Mouse (Mus musculus): Measurements from ENCODE around the gene Trpc5. TPM values are rescaled to one million over a fixed set of nuclear protein-coding genes. Genes with fewer than 3 reads are reported as not detected.

Trpc5 gene
- not detected in 2 replicates for total RNA-seq (2015)
- total RNA-seq (2017) = not detected in 2 replicates

GRCm38 (mm10) chrX:144688142-144688206 lies at the start of gene Trpc5:
Gene Trpc5, minus strand, starts transcription at chrX:144688180.
- ATAC-seq (replicated peaks; ENCODE audit: poor library complexity) = no peak

- ATAC-seq (replicated peaks; ENCODE audit: poor library complexity) = no peak
These were observed 28.4 kb upstream of the Trpc5 start for GRCm38 (mm10) chrX:144716330-144716729.

DNA sequence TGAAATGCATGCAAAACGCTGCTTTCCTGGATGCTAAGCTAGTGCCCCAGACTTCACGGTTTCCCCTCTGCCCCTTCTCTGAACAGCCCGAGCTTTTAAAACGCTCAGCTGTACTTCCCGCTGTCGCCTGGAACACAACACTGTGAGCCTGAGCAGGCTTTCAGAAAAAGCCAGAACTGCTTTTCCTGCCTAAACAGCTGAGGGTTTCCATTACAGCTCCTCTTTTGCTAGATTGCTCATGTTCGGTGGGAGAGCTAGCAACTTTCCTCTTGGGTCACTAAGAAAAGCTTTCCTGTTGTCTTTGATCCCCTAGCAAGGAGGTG lies 1.8 kb upstream of the Trpc5 start:
- peak; percentile 34 for ATAC-seq (replicated peaks; ENCODE audit: poor library complexity)

DNA sequence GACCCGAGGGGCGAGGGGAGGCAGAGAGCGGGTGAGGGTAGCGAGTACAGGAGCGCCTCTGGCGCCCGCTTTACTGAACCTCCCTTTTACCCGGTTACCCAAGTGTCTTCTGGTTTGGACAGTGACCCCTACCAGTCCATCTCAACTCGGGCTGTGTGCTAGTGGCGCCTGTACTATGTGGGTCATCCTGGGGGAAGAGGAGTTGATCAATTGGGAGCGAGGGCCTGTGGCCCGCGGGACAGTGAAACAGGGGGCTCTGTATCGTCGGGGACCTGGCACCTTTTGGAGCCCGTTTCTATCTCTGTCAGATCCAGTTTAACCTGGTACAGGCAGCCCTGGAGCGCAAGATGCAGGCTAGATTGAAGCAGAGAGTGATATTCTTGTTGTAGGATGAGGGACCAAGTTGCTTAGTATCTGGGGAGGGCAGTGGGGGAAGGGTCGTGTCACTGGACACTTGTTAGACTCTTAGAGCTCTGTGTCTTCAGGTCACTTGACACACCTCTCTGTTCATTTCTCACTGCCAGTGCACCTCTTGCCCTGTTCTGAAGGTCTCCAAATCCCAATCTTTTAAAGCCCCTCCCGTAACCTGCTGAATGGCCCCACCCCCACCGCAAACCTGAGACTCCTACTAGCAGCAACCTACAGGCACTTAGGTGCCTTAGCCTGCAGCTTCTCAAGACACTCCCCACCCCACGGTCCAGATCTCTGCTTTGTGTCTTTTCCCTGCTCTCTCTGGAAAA lies 1.3 kb upstream of the Trpc5 start:
- no peak; the same call in 1 of the 2 replicates for ATAC-seq (replicated peaks; ENCODE audit: poor library complexity)

DNA sequence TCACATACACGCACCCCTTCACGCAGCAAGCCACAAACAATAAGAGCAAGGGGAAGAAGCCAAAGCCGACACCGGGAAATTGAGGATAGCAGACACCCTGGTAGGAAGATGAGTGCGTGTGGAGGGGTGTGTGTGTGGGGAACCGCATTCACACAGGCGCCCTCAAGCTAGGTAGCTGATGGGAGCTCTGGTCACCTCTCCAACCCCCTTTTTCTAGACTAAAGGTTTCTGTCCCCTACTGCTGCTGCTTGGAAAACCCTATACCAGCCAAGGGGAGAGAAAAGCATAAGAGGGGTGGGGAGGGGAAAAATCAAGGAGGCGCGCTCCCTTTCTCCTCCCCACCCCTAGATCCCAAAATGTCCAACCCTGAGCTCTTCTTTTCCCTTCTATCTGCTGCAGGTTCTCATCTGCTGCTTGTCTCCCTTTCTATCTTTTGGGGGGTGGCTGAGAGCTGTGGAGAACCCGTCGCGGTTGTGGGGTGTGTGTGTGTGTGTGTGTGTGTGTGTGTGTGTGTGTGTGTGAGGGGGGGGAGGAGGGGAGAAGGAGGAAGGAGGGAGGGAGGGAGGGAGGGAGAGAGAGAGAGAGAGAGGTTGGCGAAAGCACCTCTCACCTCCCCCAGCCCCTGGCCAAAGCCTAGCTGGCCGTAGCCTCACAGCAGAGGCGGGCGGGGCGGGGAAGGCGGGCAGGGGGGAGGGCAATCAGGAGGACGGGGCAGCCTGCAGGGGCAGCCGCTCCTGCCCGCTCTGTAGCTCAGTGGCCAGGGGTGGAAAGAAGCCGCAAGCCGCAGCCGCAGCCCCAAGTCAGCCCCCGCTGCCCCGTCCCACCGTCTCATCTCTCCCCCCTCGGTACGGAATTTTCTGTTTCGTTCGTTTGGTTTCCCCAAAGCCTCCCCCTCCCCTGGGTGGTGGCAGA lies 483 bp upstream of the Trpc5 start, which contains the start of gene Rtl4:
TSS of gene Rtl4 (plus strand) at position 701 of the 912 bp plus-strand sequence.
- ATAC-seq (replicated peaks; ENCODE audit: poor library complexity) = peak; percentile 37

DNA sequence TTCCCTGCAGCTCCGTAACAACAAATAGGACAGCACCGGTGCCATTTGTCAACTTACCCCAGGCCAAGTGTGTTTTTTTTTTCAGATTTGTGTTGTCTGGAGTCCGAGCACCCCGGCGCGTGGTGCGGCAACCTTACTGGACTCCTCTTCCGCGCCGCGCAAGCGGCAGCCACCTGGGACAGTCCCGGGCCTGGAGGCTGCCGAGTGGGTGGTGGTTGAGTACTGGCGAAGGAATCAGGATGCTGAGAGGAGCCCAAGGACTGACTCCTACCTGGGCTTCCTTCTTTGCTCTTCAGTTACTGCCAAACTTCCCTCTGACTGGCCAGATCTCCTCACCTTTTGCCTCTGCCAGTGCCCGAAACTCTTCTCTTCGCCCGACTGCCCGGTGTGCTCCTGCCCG lies 238 bp downstream of the Trpc5 start:
- no peak for ATAC-seq (replicated peaks; ENCODE audit: poor library complexity)

GRCm38 (mm10) chrX:144652196-144652595 lies 35.8 kb downstream of the Trpc5 start:
- ATAC-seq (replicated peaks; ENCODE audit: poor library complexity) = no peak

GRCm38 (mm10) chrX:144645394-144645793 lies 42.6 kb downstream of the Trpc5 start:
- peak; percentile 72 for ATAC-seq (replicated peaks; ENCODE audit: poor library complexity)

DNA sequence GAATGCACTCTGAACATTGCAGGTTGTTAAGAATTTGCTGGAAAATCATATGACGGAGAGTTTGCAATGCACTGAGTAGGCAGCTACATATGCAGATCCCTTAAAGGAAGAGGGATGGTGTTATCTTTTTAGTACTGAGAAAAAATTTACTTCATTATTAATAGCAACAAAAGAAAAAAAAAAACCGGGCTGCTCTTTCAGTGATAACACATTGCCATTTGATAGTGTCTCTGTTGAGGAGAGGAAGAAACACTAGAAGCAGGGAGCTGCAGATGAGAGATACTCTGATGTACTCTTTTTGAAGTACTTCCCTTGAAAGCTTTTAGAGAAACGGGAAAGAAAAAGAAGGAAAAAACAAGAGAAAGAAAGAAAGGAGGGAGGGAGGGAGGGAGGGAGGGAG lies 43.2 kb downstream of the Trpc5 start:
- no peak for ATAC-seq (replicated peaks; ENCODE audit: poor library complexity)

DNA sequence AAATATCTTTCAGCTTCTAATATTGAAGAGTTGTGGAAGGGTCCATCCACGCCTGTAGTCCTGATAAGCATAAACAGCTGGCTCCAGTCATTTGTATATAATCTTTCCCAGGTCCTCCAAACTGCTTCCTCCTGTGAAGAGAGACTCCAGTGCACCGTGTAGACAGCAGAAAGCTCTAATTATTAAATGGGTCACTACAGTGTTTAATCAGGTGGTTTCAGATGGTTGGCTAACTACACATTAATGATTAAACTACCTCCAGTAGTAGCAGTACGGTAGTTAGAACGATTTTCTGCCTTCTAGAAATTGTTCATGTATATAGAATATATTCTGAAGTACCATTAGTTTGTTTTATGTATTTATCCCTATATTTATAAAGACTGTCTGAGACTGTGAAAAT lies 75.2 kb downstream of the Trpc5 start:
- ATAC-seq (replicated peaks; ENCODE audit: poor library complexity) = no peak

- no peak for ATAC-seq (replicated peaks; ENCODE audit: poor library complexity)
These were observed 151.5 kb downstream of the Trpc5 start for GRCm38 (mm10) chrX:144536431-144536830.

GRCm38 (mm10) chrX:144526042-144526441 lies 161.9 kb downstream of the Trpc5 start:
- peak; percentile 72 for ATAC-seq (replicated peaks; ENCODE audit: poor library complexity)

DNA sequence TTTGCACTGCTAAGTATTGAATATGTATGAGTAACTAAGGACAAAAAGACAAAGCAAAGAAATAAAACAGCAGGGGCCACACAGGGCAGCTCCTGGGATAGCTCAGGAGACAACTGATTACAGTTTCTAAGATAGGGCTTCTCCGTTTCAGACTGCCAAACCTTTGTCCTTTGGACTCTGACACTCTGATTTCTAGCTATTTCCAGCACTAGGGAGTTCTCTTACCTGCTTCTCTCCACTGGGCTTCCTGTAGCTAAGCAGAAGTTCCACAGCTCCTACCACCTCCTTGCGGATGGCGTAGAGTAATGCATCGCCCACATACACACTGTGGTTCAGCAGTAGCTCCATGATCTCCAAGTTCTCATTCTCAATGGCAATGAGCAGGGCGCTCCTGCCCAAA lies 164.7 kb downstream of the Trpc5 start:
- no peak for ATAC-seq (replicated peaks; ENCODE audit: poor library complexity)

DNA sequence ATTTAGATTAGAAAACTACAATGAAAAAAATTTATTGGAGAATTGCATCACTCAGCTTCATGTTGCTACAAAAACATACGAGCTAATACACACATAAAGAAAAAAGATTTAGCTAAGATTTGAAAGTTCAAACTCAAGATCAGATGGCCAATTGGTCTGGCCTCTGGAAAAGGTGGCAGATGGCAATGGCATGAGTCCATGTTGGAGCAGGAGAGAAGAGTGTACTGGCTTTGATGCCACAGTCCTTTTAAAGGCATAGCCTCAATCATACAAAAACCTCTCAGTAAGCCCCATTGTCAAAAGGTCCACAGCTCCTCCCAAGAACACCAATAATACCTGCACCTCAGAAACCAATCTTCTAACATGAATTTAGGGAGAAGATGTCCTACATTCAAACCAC lies 196.6 kb downstream of the Trpc5 start:
- ATAC-seq (replicated peaks; ENCODE audit: poor library complexity) = no peak

DNA sequence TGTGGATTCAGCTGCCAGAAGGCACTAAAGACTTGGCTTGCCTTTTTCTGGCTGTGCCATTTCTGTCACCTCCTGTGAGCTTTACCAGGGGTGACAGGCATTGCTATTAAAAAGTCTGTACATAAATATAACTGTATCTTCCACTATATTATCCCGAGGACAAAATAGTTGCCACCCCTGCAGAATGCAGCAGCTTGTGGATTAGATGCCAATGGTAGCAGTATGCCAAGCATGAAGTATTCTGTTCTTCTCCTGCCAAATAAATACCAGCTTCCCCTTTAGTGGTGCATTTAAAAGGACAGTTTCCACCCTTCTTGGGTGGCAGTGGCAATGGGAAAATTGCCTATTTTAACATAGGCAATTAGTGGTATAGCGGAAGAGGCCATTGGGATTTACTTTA lies 223.6 kb downstream of the Trpc5 start:
- no peak for ATAC-seq (replicated peaks; ENCODE audit: poor library complexity)

- ATAC-seq (replicated peaks; ENCODE audit: poor library complexity) = no peak
These were observed 231.7 kb downstream of the Trpc5 start, which contains the start of gene Trpc5os for GRCm38 (mm10) chrX:144456281-144456680. Gene Trpc5os, plus strand, starts transcription at chrX:144456581.

GRCm38 (mm10) chrX:144423848-144424247 lies 264.1 kb downstream of the Trpc5 start:
- ATAC-seq (replicated peaks; ENCODE audit: poor library complexity) = no peak

- no peak for ATAC-seq (replicated peaks; ENCODE audit: poor library complexity)
These were observed 266.9 kb downstream of the Trpc5 start for GRCm38 (mm10) chrX:144421091-144421490.

DNA sequence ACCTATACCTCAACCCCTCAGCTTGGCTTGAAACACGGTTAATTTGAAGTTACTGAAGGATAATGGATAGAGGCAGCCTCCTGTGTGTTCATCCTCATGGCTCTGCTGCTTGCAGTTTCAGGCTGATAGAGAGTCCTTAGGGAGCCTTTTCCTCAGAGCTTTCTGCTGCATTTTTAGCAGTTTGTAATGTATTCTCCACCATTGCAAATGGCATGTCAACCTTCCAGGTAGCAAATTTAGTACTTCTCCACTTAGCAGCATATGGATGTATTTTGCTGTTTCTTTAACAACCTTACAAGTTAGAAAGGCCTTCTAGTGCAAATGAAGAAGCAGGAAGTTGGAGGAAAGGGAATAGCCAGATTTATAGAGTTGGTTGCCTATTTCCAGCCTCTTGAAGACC lies 267.7 kb downstream of the Trpc5 start:
- ATAC-seq (replicated peaks; ENCODE audit: poor library complexity) = no peak

DNA sequence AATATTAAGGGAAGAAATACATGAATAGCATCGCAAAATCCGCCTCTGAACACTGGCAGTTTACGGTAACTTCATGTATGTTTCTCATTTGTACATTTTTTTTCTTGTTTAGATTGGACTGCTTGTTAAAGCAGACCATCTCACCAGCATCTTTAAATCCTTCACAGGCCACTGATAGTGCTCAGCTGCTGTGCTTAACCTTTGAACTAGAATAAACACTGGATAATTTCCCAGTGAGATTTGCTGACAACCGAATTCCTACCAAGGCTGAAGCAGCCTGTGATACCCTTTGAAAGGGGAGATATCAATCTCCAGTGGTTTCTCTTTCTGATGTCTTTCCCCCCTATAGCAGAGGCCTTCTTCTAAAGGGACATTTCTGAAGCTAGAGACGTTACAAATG lies 279.9 kb downstream of the Trpc5 start:
- no peak for ATAC-seq (replicated peaks; ENCODE audit: poor library complexity)

GRCm38 (mm10) chrX:144403526-144403925 lies 284.5 kb downstream of the Trpc5 start:
- peak; percentile 93 for ATAC-seq (replicated peaks; ENCODE audit: poor library complexity)

GRCm38 (mm10) chrX:144374196-144374595 lies 313.8 kb downstream of the Trpc5 start:
- no peak for ATAC-seq (replicated peaks; ENCODE audit: poor library complexity)

DNA sequence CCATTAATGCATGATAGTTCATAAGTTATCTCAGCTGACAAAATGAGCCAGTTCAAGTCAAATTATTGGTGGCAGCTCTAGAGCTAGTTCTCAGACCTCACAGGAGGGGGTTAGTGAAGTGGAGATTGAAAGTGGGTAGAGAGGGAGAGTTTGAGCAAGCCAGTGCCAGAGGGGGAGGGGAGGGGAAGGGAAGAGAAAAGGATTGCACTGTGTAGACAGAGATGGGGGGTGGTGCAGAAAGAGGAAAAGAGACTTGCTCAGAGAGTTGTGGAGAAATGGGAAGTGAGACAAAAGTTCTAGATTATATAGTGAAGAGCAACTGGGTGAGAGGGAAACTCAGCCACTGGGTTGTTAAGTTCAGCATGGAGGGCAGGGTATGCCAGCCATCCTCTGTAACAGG lies 349.6 kb downstream of the Trpc5 start:
- peak; percentile 90 for ATAC-seq (replicated peaks; ENCODE audit: poor library complexity)

Measured in megakaryocyte progenitor cell, adult 5-6 weeks (primary cell).